Mouse (Mus musculus) bone marrow, adult 2 months (tissue): ENCODE results near the gene Gm2174. TPM values are rescaled to one million over a fixed set of nuclear protein-coding genes. Genes with fewer than 3 reads are reported as not detected.

Experiments used
- H3K27ac ChIP-seq: fragments of 200-500 bp; 2 replicates; pipeline ENCODE4 v1.5.1; 2012; ENCODE audit warnings: low read depth, mild to moderate bottlenecking, control low read depth, inconsistent platforms, low read length; ENCODE audit not compliant: control insufficient read depth, poor library complexity, insufficient read depth
- H3K4me1 ChIP-seq: fragments of 200-500 bp; 2 replicates; pipeline ENCODE4 v1.6.1; 2011; ENCODE audit warnings: low read length; ENCODE audit not compliant: control insufficient read depth, insufficient read depth
- H3K4me3 ChIP-seq: fragments of 200-500 bp; replicated peaks from 2 replicates; pipeline ENCODE3; 2011; ENCODE audit warnings: mild to moderate bottlenecking, low read depth, low read length, control low read depth; ENCODE audit not compliant: control insufficient read depth
- CTCF ChIP-seq: fragments of 200-500 bp; IDR thresholded peaks from 2 replicates; pipeline ENCODE4 v1.5.1; 2011; ENCODE audit warnings: low read length, control low read depth; ENCODE audit not compliant: control insufficient read depth, insufficient read depth
- POLR2A ChIP-seq: fragments of 200-500 bp; IDR thresholded peaks from 2 replicates; pipeline ENCODE4 v1.6.1; 2011; ENCODE audit warnings: low read depth, mild to moderate bottlenecking, control low read depth, low read length, borderline replicate concordance; ENCODE audit not compliant: control insufficient read depth
- WGBS: fragments of 180-500 bp; shearing (Covaris S2); methylation state at CpG from one replicate; pipeline ENCODE4 v1.1.7; 2018; 5-methylcytosine and 5-hydroxymethylcytosine counted together
- polyA plus RNA-seq: library from polyadenylated mRNA; stranded (reverse); fragments of >200 nt; gene quantifications from 2 replicates; pipeline ENCODE4 v1.2.4, GENCODE M21; 2011; ENCODE audit warnings: low replicate concordance; ENCODE audit not compliant: missing spikeins, insufficient read depth, insufficient read length

Gm2174 gene
- polyA plus RNA-seq, 1 experiment = 4.8 TPM

GRCm38 (mm10) chrX:56477553-56477952, 29.8 kb downstream of the Gm2174 start:
- Histone ChIP-seq H3K27ac (no peak overlapping the region), H3K4me3 (no peak overlapping the region), H3K4me1 (no peaks in the 10 kb centered on the region; the same call in 1 of the 2 replicates)
- TF ChIP-seq CTCF = no peak
- no peak for TF ChIP-seq POLR2A
- WGBS = 56% methylated on average over 3 of the region's 3 CpGs

GRCm38 (mm10) chrX:56481906-56482305, 34.1 kb downstream of the Gm2174 start:
- Histone ChIP-seq H3K4me1 (no peaks in the 10 kb centered on the region; the same call in 1 of the 2 replicates), H3K27ac (no peak overlapping the region), H3K4me3 (no peak overlapping the region)
- TF ChIP-seq CTCF (no peak), POLR2A (no peak)
- 27% methylated on average over 3 of the region's 3 CpGs for WGBS

- TF ChIP-seq CTCF (0 out of 2 replicates have a peak, but pooled peaks have one; percentile 13), POLR2A (no peak)
- no peak overlapping the region for H3K27ac ChIP-seq
- H3K4me3 ChIP-seq = no peak overlapping the region
- H3K4me1 ChIP-seq = no peaks in the 10 kb centered on the region
- 11% methylated on average over 1 of the region's 1 CpGs for WGBS
These were observed 42.0 kb downstream of the Gm2174 start for GRCm38 (mm10) chrX:56489758-56490157.

- TF ChIP-seq CTCF (no peak), POLR2A (no peak)
- 83% methylated on average over 7 of the region's 7 CpGs for WGBS
- Histone ChIP-seq H3K4me3 (no peak overlapping the region), H3K4me1 (no peaks in the 10 kb centered on the region), H3K27ac (no peak overlapping the region)
These were observed 49.5 kb downstream of the Gm2174 start for GRCm38 (mm10) chrX:56497241-56497640.

Other genes with a start within 250 kb of the Gm2174 start
- gene Gm773, start 235.1 kb upstream of the Gm2174 start, polyA plus RNA-seq = not detected in 2 replicates
- gene Zfp449, start 101.6 kb upstream of the Gm2174 start, polyA plus RNA-seq = 1.1 TPM in 1 of 2 replicates, not detected in the other
- not detected in 2 replicates for gene Smim10l2a, start 73.4 kb upstream of the Gm2174 start, polyA plus RNA-seq
- 72.1 and 119 TPM in 2 replicates for gene Ints6l, start 6.9 kb downstream of the Gm2174 start, polyA plus RNA-seq
- not detected in 2 replicates for gene Gm10477, start 76.8 kb downstream of the Gm2174 start, polyA plus RNA-seq
- gene Gm648, start 101.6 kb downstream of the Gm2174 start, polyA plus RNA-seq = not detected in 2 replicates
- 3.0 and 4.2 TPM in 2 replicates for gene Mmgt1, start 150.1 kb downstream of the Gm2174 start, polyA plus RNA-seq
- 3.5 and 4.4 TPM in 2 replicates for gene Slc9a6, start 161.8 kb downstream of the Gm2174 start, polyA plus RNA-seq